Mouse (Mus musculus) MEL (cell line): ENCODE data around the gene Kif26a. TPM values are rescaled to one million over a fixed set of nuclear protein-coding genes. Genes with fewer than 3 reads are reported as not detected.

Experiments
- DNase-seq: peaks from one replicate; pipeline ENCODE4 v3.0.0; 2011; ENCODE audit warnings: low read depth, low spot score
- H3K27ac ChIP-seq: 2 replicates; pipeline ENCODE4 v1.5.1; 2012; ENCODE audit warnings: low read depth, mild to moderate bottlenecking, control low read depth, low read length, moderate library complexity; ENCODE audit not compliant: control insufficient read depth
- H3K27me3 ChIP-seq, 2 experiments: fragments of 150-350 bp in 1 of 2; sonication (generic) in 1 of 2; 2 replicates each; pipeline ENCODE4 v1.6.1; 2012; ENCODE audit warnings: low read length in 2 of 2, mild to moderate bottlenecking in 2 of 2, improper control_type of control experiment in 1 of 2, moderate library complexity in 1 of 2; ENCODE audit not compliant: insufficient read depth in 2 of 2, control insufficient read depth in 1 of 2
- H3K36me3 ChIP-seq, 2 experiments: 2 replicates each; pipeline ENCODE4 v1.6.1; 2012 to 2014; ENCODE audit warnings: low read length in 2 of 2, improper control_type of control experiment in 1 of 2, inconsistent platforms in 1 of 2, mild to moderate bottlenecking in 1 of 2; ENCODE audit not compliant: insufficient read depth in 2 of 2, control insufficient read depth in 1 of 2
- H3K4me1 ChIP-seq, 2 experiments: fragments of 150-350 bp in 1 of 2; sonication (generic) in 1 of 2; 2 replicates each; pipeline ENCODE4 v1.6.1; 2012; ENCODE audit warnings: low read length in 2 of 2, improper control_type of control experiment in 1 of 2, mild to moderate bottlenecking in 1 of 2; ENCODE audit not compliant: insufficient read depth in 2 of 2, control insufficient read depth in 1 of 2
- H3K4me3 ChIP-seq, 2 experiments: fragments of 150-350 bp in 1 of 2; sonication (generic) in 1 of 2; 2 replicates each; pipeline ENCODE4 v1.5.1; 2012; ENCODE audit warnings: low read depth in 2 of 2, low read length in 2 of 2, mild to moderate bottlenecking in 2 of 2, moderate library complexity in 2 of 2, control low read depth in 1 of 2, improper control_type of control experiment in 1 of 2; ENCODE audit not compliant: control insufficient read depth in 1 of 2, insufficient read depth in 1 of 2
- H3K79me2 ChIP-seq: 2 replicates; pipeline ENCODE4 v1.6.1; 2012; ENCODE audit warnings: mild to moderate bottlenecking, low read length, moderate library complexity; ENCODE audit not compliant: control insufficient read depth, poor library complexity, insufficient read depth
- H3K9ac ChIP-seq: 2 replicates; pipeline ENCODE4 v1.6.1; 2012; ENCODE audit warnings: low read depth, mild to moderate bottlenecking, control low read depth, low read length, moderate library complexity; ENCODE audit not compliant: control insufficient read depth, poor library complexity, severe bottlenecking
- H3K9me3 ChIP-seq: fragments of 150-350 bp; sonication (generic); replicated peaks from 2 replicates; pipeline ENCODE4 v1.6.1; 2012; ENCODE audit warnings: mild to moderate bottlenecking, low read length, improper control_type of control experiment, moderate library complexity; ENCODE audit not compliant: insufficient read depth
- CHD1 ChIP-seq: IDR thresholded peaks from 2 replicates; pipeline ENCODE4 v1.6.1; 2012; ENCODE audit warnings: low read depth, mild to moderate bottlenecking, inconsistent platforms, low read length, improper control_type of control experiment
- CTCF ChIP-seq, 3 experiments: IDR thresholded peaks in 2 of 3; conservative IDR thresholded peaks in 1 of 3; 2 replicates each; pipeline ENCODE4 v1.5.1; 2011 to 2012; ENCODE audit warnings: low read length in 3 of 3, low read depth in 2 of 3, mild to moderate bottlenecking in 2 of 3, improper control_type of control experiment in 1 of 3, inconsistent platforms in 1 of 3, mixed read lengths in 1 of 3, moderate library complexity in 1 of 3; ENCODE audit not compliant: control insufficient read depth in 1 of 3, insufficient read depth in 1 of 3, poor library complexity in 1 of 3, severe bottlenecking in 1 of 3
- E2F4 ChIP-seq: IDR thresholded peaks from 2 replicates; pipeline ENCODE4 v1.6.1; 2011; ENCODE audit warnings: low read depth, low read length, improper control_type of control experiment, borderline replicate concordance
- ELF1 ChIP-seq: IDR thresholded peaks from 2 replicates; pipeline ENCODE4 v1.6.1; 2014; ENCODE audit warnings: low read depth, mild to moderate bottlenecking, inconsistent platforms, low read length, improper control_type of control experiment, moderate library complexity
- EP300 ChIP-seq, 2 experiments: IDR thresholded peaks; 2 replicates each; pipeline ENCODE4 v1.6.1; 2011; ENCODE audit warnings: improper control_type of control experiment in 2 of 2, low read length in 2 of 2, low read depth in 1 of 2, mild to moderate bottlenecking in 1 of 2
- GABPA ChIP-seq: IDR thresholded peaks from 2 replicates; pipeline ENCODE4 v1.6.1; 2012; ENCODE audit warnings: low read depth, mild to moderate bottlenecking, inconsistent platforms, low read length, improper control_type of control experiment, moderate library complexity
- GATA1 ChIP-seq: IDR thresholded peaks from 2 replicates; pipeline ENCODE4 v1.6.1; 2011; ENCODE audit warnings: low read depth, low read length, improper control_type of control experiment
- HCFC1 ChIP-seq: IDR thresholded peaks from 2 replicates; pipeline ENCODE4 v1.6.1; 2012; ENCODE audit warnings: low read depth, mild to moderate bottlenecking, inconsistent platforms, low read length, improper control_type of control experiment, moderate library complexity
- JUND ChIP-seq: IDR thresholded peaks from 2 replicates; pipeline ENCODE4 v1.6.1; 2011; ENCODE audit warnings: low read depth, mild to moderate bottlenecking, improper control_type of control experiment, low read length
- KAT2A ChIP-seq: conservative IDR thresholded peaks from 2 replicates; pipeline ENCODE4 v1.6.1; 2012; ENCODE audit warnings: low read depth, low read length, improper control_type of control experiment, inconsistent platforms
- MAZ ChIP-seq: IDR thresholded peaks from 2 replicates; pipeline ENCODE4 v1.6.1; 2012; ENCODE audit warnings: low read depth, mild to moderate bottlenecking, inconsistent platforms, low read length, improper control_type of control experiment
- MXI1 ChIP-seq: IDR thresholded peaks from 2 replicates; pipeline ENCODE4 v1.6.1; 2011; ENCODE audit warnings: mild to moderate bottlenecking, low read depth, low read length, improper control_type of control experiment
- NRF1 ChIP-seq: IDR thresholded peaks from 2 replicates; pipeline ENCODE4 v1.6.1; 2014; ENCODE audit warnings: low read depth, mild to moderate bottlenecking, inconsistent platforms, low read length, improper control_type of control experiment, moderate library complexity; ENCODE audit not compliant: poor library complexity, insufficient read depth, severe bottlenecking
- POLR2AphosphoS2 ChIP-seq: IDR thresholded peaks from 2 replicates; pipeline ENCODE4 v1.6.1; 2011; ENCODE audit warnings: low read length, improper control_type of control experiment
- SIN3A ChIP-seq: IDR thresholded peaks from 2 replicates; pipeline ENCODE4 v1.6.1; 2012; ENCODE audit warnings: low read length, improper control_type of control experiment, inconsistent platforms
- SMC3 ChIP-seq: IDR thresholded peaks from 2 replicates; pipeline ENCODE4 v1.6.1; 2011; ENCODE audit warnings: low read depth, low read length, improper control_type of control experiment
- TAL1 ChIP-seq: IDR thresholded peaks from 2 replicates; pipeline ENCODE4 v1.6.1; 2012; ENCODE audit warnings: mild to moderate bottlenecking, inconsistent platforms, low read length, moderate library complexity, mixed read lengths
- TBP ChIP-seq: IDR thresholded peaks from 2 replicates; pipeline ENCODE4 v1.8.0; 2011; ENCODE audit warnings: low read depth, low read length, improper control_type of control experiment
- UBTF ChIP-seq: IDR thresholded peaks from 2 replicates; pipeline ENCODE4 v1.6.1; 2012; ENCODE audit warnings: low read depth, mild to moderate bottlenecking, inconsistent platforms, low read length, improper control_type of control experiment, moderate library complexity, borderline replicate concordance; ENCODE audit not compliant: insufficient read depth
- USF1 ChIP-seq: IDR thresholded peaks from 2 replicates; pipeline ENCODE4 v1.6.1; 2014; ENCODE audit warnings: low read depth, mild to moderate bottlenecking, inconsistent platforms, low read length, improper control_type of control experiment, moderate library complexity
- USF2 ChIP-seq, 2 experiments: IDR thresholded peaks; 2 replicates each; pipeline ENCODE4 v1.6.1; 2011 to 2012; ENCODE audit warnings: improper control_type of control experiment in 2 of 2, low read length in 2 of 2, borderline replicate concordance in 1 of 2, inconsistent platforms in 1 of 2, low read depth in 1 of 2, mild to moderate bottlenecking in 1 of 2; ENCODE audit not compliant: insufficient read depth in 1 of 2
- ZC3H11A ChIP-seq: IDR thresholded peaks from 2 replicates; pipeline ENCODE4 v1.6.1; 2012; ENCODE audit warnings: low read depth, mild to moderate bottlenecking, inconsistent platforms, low read length, improper control_type of control experiment
- ZNF384 ChIP-seq: IDR thresholded peaks from 2 replicates; pipeline ENCODE4 v1.6.1; 2012; ENCODE audit warnings: low read depth, mild to moderate bottlenecking, inconsistent platforms, low read length, improper control_type of control experiment
- polyA plus RNA-seq, 2 experiments: library from polyadenylated mRNA; stranded (reverse) in 1 of 2; unstranded in 1 of 2; fragments of >175 nt in 1 of 2; fragments of >200 nt in 1 of 2; gene quantifications; 2 replicates each; pipeline versions ENCODE4 v1.2.1 to v1.2.4; 2012; ENCODE audit warnings: low replicate concordance in 2 of 2, low read depth in 1 of 2; ENCODE audit not compliant: insufficient read length in 2 of 2, insufficient read depth in 1 of 2, missing spikeins in 1 of 2
- total RNA-seq: library from RNA; depleted of rRNA; stranded (reverse); fragments of 300-350 nt; gene quantifications from 2 replicates; pipeline ENCODE4 v1.2.3, GENCODE M21; 2012

Kif26a gene
- total and polyA plus RNA-seq, 3 experiments = 4.8 to 6.9 TPM; not detected in 1

DNA sequence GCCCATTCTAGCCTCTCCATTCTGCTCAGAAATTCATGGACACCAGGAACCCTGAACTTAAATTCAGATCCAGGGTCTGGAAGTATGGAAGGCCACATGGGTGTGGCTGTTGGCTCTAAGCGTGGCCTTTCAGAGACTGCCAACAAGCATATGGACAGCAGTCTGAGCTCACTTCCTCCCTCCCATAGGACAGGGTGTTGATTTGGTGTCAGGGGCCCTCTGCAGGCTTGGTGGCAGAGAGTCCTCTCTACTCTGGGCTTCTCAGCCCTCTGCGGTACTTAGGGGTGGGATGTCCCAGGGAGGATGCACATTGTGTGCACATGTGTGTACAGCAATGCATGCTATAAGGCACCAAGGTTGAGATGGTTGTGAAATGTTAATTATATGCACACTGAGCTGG lies 54.0 kb downstream of the Kif26a start:
- Histone ChIP-seq H3K27ac (no peak overlapping the region), H3K4me3 (no peak overlapping the region), H3K27me3 (no peaks in the 10 kb centered on the region), H3K9me3 (peaks cover 3% of the 10 kb centered on the region; the same call in 1 of the 2 replicates), H3K4me1 (no peaks in the 10 kb centered on the region), H3K9ac (no peak overlapping the region), H3K79me2 (no peaks in the 10 kb centered on the region), H3K36me3 (no peaks in the 10 kb centered on the region)
- TF ChIP-seq TAL1 (no peak), GABPA (no peak), NRF1 (no peak), SIN3A (no peak), ELF1 (no peak), ZNF384 (no peak), MAZ (no peak), MXI1 (no peak), CTCF (IDR thresholded peaks at IDR 0.05 in 2 of 3, conservative IDR thresholded peaks at IDR 0.05 in 1 of 3; ENCODE audit: control insufficient read depth in 1 of 3, insufficient read depth in 1 of 3, low read depth in 2 of 3, low read length in 3 of 3, poor library complexity in 1 of 3, severe bottlenecking in 1 of 3) (no peak), SMC3 (no peak)
- DNase-seq = peak; percentile 17

- Histone ChIP-seq H3K27ac (no peak overlapping the region), H3K9me3 (peaks cover 3% of the 10 kb centered on the region; the same call in 1 of the 2 replicates), H3K4me3 (no peak overlapping the region), H3K4me1 (no peaks in the 10 kb centered on the region), H3K79me2 (no peaks in the 10 kb centered on the region), H3K36me3 (no peaks in the 10 kb centered on the region), H3K27me3 (no peaks in the 10 kb centered on the region), H3K9ac (no peak overlapping the region)
- DNase-seq = no peak
- TF ChIP-seq UBTF (no peak), ZC3H11A (no peak), POLR2AphosphoS2 (no peak), TBP (no peak), MAZ (no peak), GATA1 (no peak), KAT2A (no peak), SMC3 (no peak), USF1 (no peak), E2F4 (no peak), USF2 (IDR thresholded peaks at IDR 0.05; ENCODE audit: borderline replicate concordance in 1 of 2, insufficient read depth in 1 of 2, low read depth in 1 of 2, low read length in 2 of 2) (no peak), HCFC1 (no peak), NRF1 (no peak), JUND (no peak), CHD1 (no peak), EP300 (IDR thresholded peaks at IDR 0.05; ENCODE audit: low read depth in 1 of 2, low read length in 2 of 2) (no peak), ZNF384 (no peak)
These were observed 61.2 kb downstream of the Kif26a start for GRCm38 (mm10) chr12:112207163-112207562.
